In the genomic region with DNA sequence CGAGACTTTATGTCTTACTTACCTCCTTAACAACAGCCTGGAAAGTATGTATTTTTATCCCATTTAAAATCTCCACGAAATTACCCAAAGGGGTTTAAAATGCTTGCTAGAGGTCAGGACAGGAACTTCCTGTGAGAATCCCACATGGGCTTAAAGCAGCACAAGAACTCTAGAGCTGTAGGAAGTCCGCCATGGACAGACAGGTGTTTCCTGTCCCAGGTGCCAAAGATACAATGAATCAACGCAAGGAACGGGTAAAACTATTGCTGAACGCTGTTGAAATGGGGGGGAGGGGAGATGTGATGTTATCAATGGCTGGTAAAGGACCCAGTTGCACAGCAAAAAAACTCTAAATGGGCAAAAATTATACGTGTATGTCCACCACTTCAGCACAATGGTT, we compare ENCODE assay signal across 20 mouse cellular contexts. TPM values are rescaled to one million over a fixed set of nuclear protein-coding genes. Genes with fewer than 3 reads are reported as not detected.
"Had no signal": no experiment of that assay in that cellular context is flagged by ENCODE, and none has a peak within 500 bp of the region (broad histone marks: within the 10 kb centered on the region; RNA-seq: fewer than 3 reads in every experiment).

No protein-coding gene starts in this region.

- H3K9ac ChIP-seq: liver, embryonic 15.5 days; midbrain, embryonic 15.5 days; neural tube, embryonic 12.5 days had no signal

- DNase-seq: kidney, adult 8-10 months; kidney, postnatal 25 days; layer of hippocampus, adult 9-11 months; layer of hippocampus, postnatal 36 days; lung, adult 2 months; lung, postnatal 10 days; right cerebral cortex, postnatal 4 days; spleen, adult 18-20 months had no signal

- H3K36me3 ChIP-seq: liver, embryonic 15.5 days; midbrain, embryonic 15.5 days; neural tube, embryonic 12.5 days had no signal

- H3K4me3 ChIP-seq: liver, embryonic 15.5 days; megakaryocyte, embryonic 14.5 days; midbrain, embryonic 15.5 days; neural tube, embryonic 12.5 days had no signal

- H3K4me2 ChIP-seq: liver, embryonic 11.5 days; liver, embryonic 15.5 days; midbrain, embryonic 11.5 days; midbrain, embryonic 15.5 days; neural tube, embryonic 12.5 days had no signal

- ATAC-seq: inflammation-experienced regulatory T-cells, adult 6 months; intestine, postnatal 0 days; midbrain, embryonic 15.5 days had no signal

- H3K27me3 ChIP-seq: megakaryocyte, embryonic 14.5 days; midbrain, embryonic 15.5 days; neural tube, embryonic 12.5 days had no signal

- H3K27ac ChIP-seq: liver, embryonic 15.5 days; macrophage; midbrain, embryonic 15.5 days; neural tube, embryonic 12.5 days had no signal

- H3K9me3 ChIP-seq: liver, embryonic 15.5 days; megakaryocyte, embryonic 14.5 days; midbrain, embryonic 15.5 days; neural tube, embryonic 12.5 days had no signal

- H3K4me1 ChIP-seq: midbrain, embryonic 15.5 days had no signal

RNA-seq across cellular contexts. Expression of gene Cfap97d2, which starts 21.6 kb away (rescaled TPM):
- total RNA-seq: monocyte, adult 5-6 weeks; neutrophil, adult 5-6 weeks had no signal
- polyA plus RNA-seq: inflammation-experienced regulatory T-cells, adult 6 months; intestine, postnatal 0 days; kidney, embryonic 16.5 days; liver, embryonic 11.5 days; liver, embryonic 15.5 days; macrophage had no signal
